Mouse (Mus musculus): ENCODE results near the gene Usp6nl. TPM values are rescaled to one million over a fixed set of nuclear protein-coding genes. Genes with fewer than 3 reads are reported as not detected.

The Usp6nl gene
- polyA plus RNA-seq, 1 experiment from 2014 or later, result 8.5 TPM

- Histone ChIP-seq H3K4me1 (replicated peaks; ENCODE audit: control insufficient read depth, insufficient read depth, low read length) (peaks cover 22% of the 10 kb centered on the region), H3K9me3 (ENCODE audit: control insufficient read depth, low read length) (no peaks in the 10 kb centered on the region), H3K4me3 (ENCODE audit: low read depth, low read length) (no peak overlapping the region), H3K9ac (ENCODE audit: low read depth, low read length) (no peak overlapping the region), H3K27ac (ENCODE audit: low read depth, low read length) (no peak overlapping the region), H3K4me2 (no peak overlapping the region), H3K27me3 (replicated peaks; ENCODE audit: control insufficient read depth, insufficient read depth, low read length) (no peaks in the 10 kb centered on the region), H3K36me3 (ENCODE audit: control insufficient read depth, insufficient read depth, low read length) (peaks cover 2% of the 10 kb centered on the region; the same call in 1 of the 2 replicates)
- WGBS, result 74% methylated on average over 7 of the region's 7 CpGs
- no peak for DNase-seq (ENCODE audit: low spot score)
- no peak for ATAC-seq (replicated peaks; ENCODE audit: low FRiP score)
These were observed 28.6 kb downstream of the Usp6nl start for GRCm38 (mm10) chr2:6350931-6351695.

- DNase-seq (ENCODE audit: low spot score) (no peak), ATAC-seq (replicated peaks; ENCODE audit: low FRiP score) (no peak; the same call in 1 of the 2 replicates)
- Histone ChIP-seq H3K27ac (ENCODE audit: low read depth, low read length) (no peak overlapping the region), H3K4me1 (replicated peaks; ENCODE audit: control insufficient read depth, insufficient read depth, low read length) (peaks cover 22% of the 10 kb centered on the region), H3K4me3 (ENCODE audit: low read depth, low read length) (no peak overlapping the region), H3K27me3 (replicated peaks; ENCODE audit: control insufficient read depth, insufficient read depth, low read length) (no peaks in the 10 kb centered on the region), H3K36me3 (ENCODE audit: control insufficient read depth, insufficient read depth, low read length) (peaks cover 2% of the 10 kb centered on the region; the same call in 1 of the 2 replicates), H3K9ac (ENCODE audit: low read depth, low read length) (no peak overlapping the region), H3K9me3 (ENCODE audit: control insufficient read depth, low read length) (no peaks in the 10 kb centered on the region), H3K4me2 (peak overlapping the region; percentile 18; the same call in 1 of the 2 replicates)
- WGBS, result 34% methylated on average over 14 of the region's 14 CpGs
These were observed 30.1 kb downstream of the Usp6nl start for GRCm38 (mm10) chr2:6352541-6352971.

GRCm38 (mm10) chr2:6353060-6353459 is 30.6 kb downstream of the Usp6nl start:
- Histone ChIP-seq H3K27ac (ENCODE audit: low read depth, low read length) (no peak overlapping the region), H3K36me3 (ENCODE audit: control insufficient read depth, insufficient read depth, low read length) (peaks cover 2% of the 10 kb centered on the region; the same call in 1 of the 2 replicates), H3K9me3 (ENCODE audit: control insufficient read depth, low read length) (no peaks in the 10 kb centered on the region), H3K4me2 (peak overlapping the region; percentile 18; the same call in 1 of the 2 replicates), H3K4me3 (ENCODE audit: low read depth, low read length) (no peak overlapping the region), H3K4me1 (replicated peaks; ENCODE audit: control insufficient read depth, insufficient read depth, low read length) (peaks cover 22% of the 10 kb centered on the region), H3K9ac (ENCODE audit: low read depth, low read length) (no peak overlapping the region), H3K27me3 (replicated peaks; ENCODE audit: control insufficient read depth, insufficient read depth, low read length) (no peaks in the 10 kb centered on the region)
- ATAC-seq (replicated peaks; ENCODE audit: low FRiP score), result peak; percentile 25; the same call in 1 of the 2 replicates
- WGBS, result 56% methylated on average over 4 of the region's 4 CpGs
- DNase-seq (ENCODE audit: low spot score), result no peak

- 93% methylated on average over 7 of the region's 7 CpGs for WGBS
- H3K27me3 ChIP-seq (replicated peaks; ENCODE audit: control insufficient read depth, insufficient read depth, low read length), result no peaks in the 10 kb centered on the region
- DNase-seq (ENCODE audit: low spot score), result no peak
- H3K9ac ChIP-seq (ENCODE audit: low read depth, low read length), result no peak overlapping the region
- H3K4me2 ChIP-seq, result no peak overlapping the region
- H3K9me3 ChIP-seq (ENCODE audit: control insufficient read depth, low read length), result no peaks in the 10 kb centered on the region
- H3K4me3 ChIP-seq (ENCODE audit: low read depth, low read length), result no peak overlapping the region
- no peak for ATAC-seq (replicated peaks; ENCODE audit: low FRiP score)
- H3K27ac ChIP-seq (ENCODE audit: low read depth, low read length), result no peak overlapping the region
- H3K4me1 ChIP-seq (replicated peaks; ENCODE audit: control insufficient read depth, insufficient read depth, low read length), result peaks cover 21% of the 10 kb centered on the region
- H3K36me3 ChIP-seq (ENCODE audit: control insufficient read depth, insufficient read depth, low read length), result no peaks in the 10 kb centered on the region; the same call in 1 of the 2 replicates
These were observed 34.8 kb downstream of the Usp6nl start for GRCm38 (mm10) chr2:6357306-6357705.

- ATAC-seq (replicated peaks; ENCODE audit: low FRiP score) (no peak), DNase-seq (ENCODE audit: low spot score) (no peak)
- H3K9me3 ChIP-seq (ENCODE audit: control insufficient read depth, low read length), result no peaks in the 10 kb centered on the region
- no peaks in the 10 kb centered on the region; the same call in 1 of the 2 replicates for H3K36me3 ChIP-seq (ENCODE audit: control insufficient read depth, insufficient read depth, low read length)
- no peak overlapping the region for H3K4me2 ChIP-seq
- WGBS, result 73% methylated on average over 9 of the region's 9 CpGs
- no peak overlapping the region for H3K9ac ChIP-seq (ENCODE audit: low read depth, low read length)
- H3K4me1 ChIP-seq (replicated peaks; ENCODE audit: control insufficient read depth, insufficient read depth, low read length), result peaks cover 14% of the 10 kb centered on the region
- no peaks in the 10 kb centered on the region for H3K27me3 ChIP-seq (replicated peaks; ENCODE audit: control insufficient read depth, insufficient read depth, low read length)
- H3K4me3 ChIP-seq (ENCODE audit: low read depth, low read length), result no peak overlapping the region
- no peak overlapping the region for H3K27ac ChIP-seq (ENCODE audit: low read depth, low read length)
These were observed 37.2 kb downstream of the Usp6nl start for GRCm38 (mm10) chr2:6359645-6360044.

- DNase-seq (ENCODE audit: low spot score) (no peak), ATAC-seq (replicated peaks; ENCODE audit: low FRiP score) (no peak)
- 72% methylated on average over 13 of the region's 13 CpGs for WGBS
- Histone ChIP-seq H3K4me1 (replicated peaks; ENCODE audit: control insufficient read depth, insufficient read depth, low read length) (peaks cover 36% of the 10 kb centered on the region), H3K27ac (ENCODE audit: low read depth, low read length) (no peak overlapping the region), H3K4me3 (ENCODE audit: low read depth, low read length) (no peak overlapping the region), H3K27me3 (replicated peaks; ENCODE audit: control insufficient read depth, insufficient read depth, low read length) (no peaks in the 10 kb centered on the region), H3K9ac (ENCODE audit: low read depth, low read length) (no peak overlapping the region), H3K9me3 (ENCODE audit: control insufficient read depth, low read length) (no peaks in the 10 kb centered on the region), H3K4me2 (no peak overlapping the region), H3K36me3 (ENCODE audit: control insufficient read depth, insufficient read depth, low read length) (no peaks in the 10 kb centered on the region)
These were observed 40.7 kb downstream of the Usp6nl start for GRCm38 (mm10) chr2:6363126-6363525.

- H3K9me3 ChIP-seq (ENCODE audit: control insufficient read depth, low read length), result no peaks in the 10 kb centered on the region
- no peak overlapping the region for H3K27ac ChIP-seq (ENCODE audit: low read depth, low read length)
- H3K36me3 ChIP-seq (ENCODE audit: control insufficient read depth, insufficient read depth, low read length), result no peaks in the 10 kb centered on the region
- 88% methylated on average over 7 of the region's 7 CpGs for WGBS
- ATAC-seq (replicated peaks; ENCODE audit: low FRiP score) (no peak), DNase-seq (ENCODE audit: low spot score) (no peak)
- H3K4me2 ChIP-seq, result no peak overlapping the region
- no peak overlapping the region for H3K4me3 ChIP-seq (ENCODE audit: low read depth, low read length)
- H3K9ac ChIP-seq (ENCODE audit: low read depth, low read length), result no peak overlapping the region
- H3K27me3 ChIP-seq (replicated peaks; ENCODE audit: control insufficient read depth, insufficient read depth, low read length), result no peaks in the 10 kb centered on the region
- H3K4me1 ChIP-seq (replicated peaks; ENCODE audit: control insufficient read depth, insufficient read depth, low read length), result peaks cover 37% of the 10 kb centered on the region
These were observed 41.5 kb downstream of the Usp6nl start for GRCm38 (mm10) chr2:6363922-6364321.

GRCm38 (mm10) chr2:6366521-6366928 is 44.1 kb downstream of the Usp6nl start:
- Histone ChIP-seq H3K4me3 (ENCODE audit: low read depth, low read length) (no peak overlapping the region), H3K27me3 (replicated peaks; ENCODE audit: control insufficient read depth, insufficient read depth, low read length) (no peaks in the 10 kb centered on the region), H3K4me2 (no peak overlapping the region), H3K9ac (ENCODE audit: low read depth, low read length) (no peak overlapping the region), H3K36me3 (ENCODE audit: control insufficient read depth, insufficient read depth, low read length) (no peaks in the 10 kb centered on the region), H3K9me3 (ENCODE audit: control insufficient read depth, low read length) (no peaks in the 10 kb centered on the region), H3K4me1 (replicated peaks; ENCODE audit: control insufficient read depth, insufficient read depth, low read length) (peaks cover 37% of the 10 kb centered on the region), H3K27ac (ENCODE audit: low read depth, low read length) (no peak overlapping the region)
- DNase-seq (ENCODE audit: low spot score) (no peak), ATAC-seq (replicated peaks; ENCODE audit: low FRiP score) (peak; percentile 48; the same call in 1 of the 2 replicates)
- 54% methylated on average over 9 of the region's 9 CpGs for WGBS

- Histone ChIP-seq H3K27me3 (replicated peaks; ENCODE audit: control insufficient read depth, insufficient read depth, low read length) (no peaks in the 10 kb centered on the region), H3K9ac (ENCODE audit: low read depth, low read length) (no peak overlapping the region), H3K9me3 (ENCODE audit: control insufficient read depth, low read length) (no peaks in the 10 kb centered on the region), H3K4me1 (replicated peaks; ENCODE audit: control insufficient read depth, insufficient read depth, low read length) (peaks cover 36% of the 10 kb centered on the region), H3K36me3 (ENCODE audit: control insufficient read depth, insufficient read depth, low read length) (no peaks in the 10 kb centered on the region), H3K4me3 (ENCODE audit: low read depth, low read length) (no peak overlapping the region), H3K27ac (ENCODE audit: low read depth, low read length) (no peak overlapping the region), H3K4me2 (no peak overlapping the region)
- 84% methylated on average over 6 of the region's 6 CpGs for whole genome bisulfite sequencing
- ATAC-seq (replicated peaks; ENCODE audit: low FRiP score), result no peak
- DNase-seq (ENCODE audit: low spot score), result no peak
These were observed 44.5 kb downstream of the Usp6nl start for GRCm38 (mm10) chr2:6366973-6367372.
